Mouse (Mus musculus) testis, adult 2 months (tissue): ENCODE measurements at regions not wholly inside any gene's neighbourhood (a gene's known extent, or its start where the extent isn't known, plus 50 kb on each side); places are given as distances from the start of the nearest gene placed in this dataset.

Source experiments
- CTCF ChIP-seq: fragments of 200-500 bp; IDR thresholded peaks from 2 replicates; pipeline ENCODE4 v1.5.1; 2012; ENCODE audit warnings: low read depth, mild to moderate bottlenecking, inconsistent platforms, low read length, moderate library complexity; ENCODE audit not compliant: control insufficient read depth, insufficient read depth, insufficient replicate concordance
- POLR2A ChIP-seq: fragments of 200-500 bp; IDR thresholded peaks from 2 replicates; pipeline ENCODE4 v1.6.1; 2012; ENCODE audit warnings: low read depth, mild to moderate bottlenecking, inconsistent platforms, low read length, moderate library complexity; ENCODE audit not compliant: control insufficient read depth

GRCm38 (mm10) chr14:36212830-36213229, 118.1 kb downstream of the 4930474N05Rik start:
- TF ChIP-seq POLR2A (no peak), CTCF (peak; percentile 39; the same call in 1 of the 2 replicates)
